Mouse (Mus musculus) left cerebral cortex, postnatal 25 days (tissue): ENCODE measurements at regions not wholly inside any gene's neighbourhood (a gene's known extent, or its start where the extent isn't known, plus 50 kb on each side); places are given as distances from the start of the nearest gene placed in this dataset.

Experiments
- DNase-seq, 2 experiments: peaks; one replicate each; pipeline ENCODE4 v3.0.0; 2022; ENCODE audit warnings: low spot score in 2 of 2, mixed read lengths in 1 of 2
- intact Hi-C: fragments of 180-260 bp; cut with DNase I; formaldehyde crosslinking; loops from one replicate; pipeline ENCODE4 v1.15.1; 2025

GRCm38 (mm10) chr6:122394160-122394559, 53.8 kb upstream of the Phc1 start:
- no peak for DNase-seq
- intact Hi-C loops, result loop anchor here (5.0 kb wide), 1 partner anchor 142 kb away; no protein-coding TSS in a partner anchor

DNA sequence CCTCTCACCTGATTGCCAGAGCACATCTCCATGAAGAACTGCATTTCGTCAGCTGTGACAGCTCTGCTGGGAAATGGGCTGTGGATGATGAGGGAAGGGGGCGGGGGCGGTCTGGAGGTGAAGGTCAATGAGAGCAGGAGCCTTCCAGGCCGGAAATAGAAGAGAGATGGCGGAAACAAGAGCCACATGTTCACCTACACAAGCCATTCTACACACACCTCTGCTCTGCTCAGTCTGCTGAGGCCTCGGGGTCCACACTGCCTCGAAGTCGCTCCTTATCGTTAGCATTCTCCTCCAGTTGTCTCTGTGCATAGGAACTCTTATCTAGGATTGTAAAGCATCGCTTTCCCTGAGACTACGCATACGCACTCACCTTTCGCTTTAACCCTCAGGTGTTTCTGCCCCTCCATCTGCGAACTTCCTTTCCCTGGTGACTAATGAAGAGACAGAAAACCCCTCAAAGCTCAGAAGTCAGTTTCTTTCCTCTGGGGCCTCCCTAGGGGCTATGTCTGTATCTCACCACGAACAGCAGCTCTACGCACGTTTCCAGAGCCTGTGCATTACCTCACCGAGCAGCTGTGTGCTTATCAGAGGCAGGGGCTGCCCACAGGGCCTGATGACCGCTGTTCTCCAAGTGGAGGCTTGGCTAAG, 53.0 kb upstream of the Phc1 start:
- intact Hi-C loops, result loop anchor here (5.0 kb wide), 1 partner anchor 141 kb away; no protein-coding TSS in a partner anchor
- DNase-seq, result no peak

DNA sequence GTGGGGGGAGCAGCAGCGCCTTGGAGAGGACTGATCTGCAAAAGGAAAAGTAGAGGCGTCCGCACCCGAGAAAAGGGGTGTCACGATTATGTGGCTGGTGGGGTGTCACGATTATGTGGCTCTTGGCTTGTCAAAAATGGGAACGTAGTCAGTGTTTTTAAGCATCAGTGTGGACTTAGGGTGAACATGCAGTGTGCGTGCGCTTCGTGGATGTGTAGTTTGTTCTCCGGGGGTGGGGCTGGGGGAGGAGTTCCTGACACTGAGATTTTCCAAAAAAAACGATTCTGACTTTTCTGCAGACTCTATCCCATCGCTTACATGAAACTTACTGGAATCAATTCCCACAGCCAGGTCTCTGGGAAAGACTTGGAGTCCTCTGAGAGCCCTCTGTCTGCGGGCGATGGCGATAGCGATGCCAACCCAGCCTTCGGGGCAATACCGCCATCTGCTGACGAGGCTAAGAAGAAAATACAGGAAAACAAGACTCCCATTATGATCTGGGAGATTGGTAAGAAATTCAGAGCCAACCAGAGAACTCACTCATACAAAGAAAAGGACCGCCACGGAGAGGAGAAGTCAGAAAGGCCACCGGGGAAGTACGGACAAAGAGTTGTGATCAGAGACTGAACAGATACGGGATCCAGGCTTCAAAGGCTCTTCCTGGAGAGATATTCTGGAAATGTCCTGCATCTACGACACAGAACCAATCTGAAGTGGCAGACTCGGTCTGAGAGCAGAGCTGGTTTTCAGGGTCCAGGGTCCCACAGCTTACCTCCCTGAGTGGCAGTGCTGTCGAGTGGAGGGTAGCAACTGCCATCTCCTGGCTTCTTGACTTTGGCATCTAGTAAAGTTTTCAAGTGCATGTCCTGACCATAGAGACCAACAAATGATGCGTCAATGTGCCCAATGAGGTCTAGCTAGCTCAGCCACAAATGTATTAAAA, 51.6 kb upstream of the Phc1 start:
- intact Hi-C loops, result loop anchor here (1.0 to 5.0 kb wide), 2 partner anchors 53 to 140 kb away; no protein-coding TSS in a partner anchor
- peak; percentile 76 to 86 for DNase-seq

GRCm38 (mm10) chr6:122391126-122391525, 50.8 kb upstream of the Phc1 start:
- intact Hi-C loops, result loop anchor here (5.0 kb wide), 1 partner anchor 139 kb away; no protein-coding TSS in a partner anchor
- DNase-seq, result no peak

DNA sequence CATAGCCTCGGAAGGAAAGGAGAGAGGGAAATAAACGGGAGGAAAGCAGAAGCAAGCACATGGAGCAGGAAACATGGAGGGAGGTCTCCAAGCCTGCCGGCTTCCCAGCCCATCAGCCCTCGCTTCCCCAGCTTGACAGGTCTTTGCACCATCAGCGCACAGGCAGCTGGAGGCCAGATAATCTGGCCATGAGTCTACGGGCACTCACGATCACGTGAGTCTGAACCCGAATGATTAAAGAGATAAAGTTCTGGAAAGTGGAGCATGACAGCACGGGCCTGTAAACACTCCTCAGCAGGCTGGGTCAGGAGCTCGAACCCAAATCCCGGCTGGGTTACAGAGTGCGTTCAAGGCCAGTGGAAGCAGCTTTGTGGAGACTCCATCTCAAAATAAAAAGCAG, 50.4 kb upstream of the Phc1 start:
- intact Hi-C loops, result loop anchor here (5.0 kb wide), 1 partner anchor 138 kb away; no protein-coding TSS in a partner anchor
- no peak for DNase-seq
